In genomic region chr2:20959906-20960667, GRCm38 (mm10) we compare ENCODE assay signal across 14 mouse cellular contexts. TPM values are rescaled to one million over a fixed set of nuclear protein-coding genes. Genes with fewer than 3 reads are reported as not detected.
DNase-seq lines count a peak whose midpoint lies in the region; ATAC-seq and TF ChIP-seq lines count a peak whose summit lies in the region.
"Had no signal": no experiment of that assay in that cellular context is flagged by ENCODE, and none has a peak within 500 bp of the region (broad histone marks: within the 10 kb centered on the region; RNA-seq: fewer than 3 reads in every experiment).

No protein-coding gene starts in this region.

- H3K4me2 ChIP-seq in midbrain, embryonic 12.5 days (replicated peaks), result peak overlapping the region; percentile 11; the same call in 1 of the 2 replicates
- no peak overlapping the region for H3K4me2 ChIP-seq in midbrain, postnatal 0 days (ENCODE audit: low read depth, low read length, poor library complexity, severe bottlenecking)
- H3K4me2 ChIP-seq in hindbrain, postnatal 0 days (ENCODE audit: low read depth, low read length), result peak overlapping the region; percentile 48
- H3K4me2 ChIP-seq: kidney, embryonic 15.5 days; lung, embryonic 15.5 days had no signal

- no peak overlapping the region for H3K27ac ChIP-seq in midbrain, embryonic 12.5 days (replicated peaks)
- no peak overlapping the region for H3K27ac ChIP-seq in midbrain, postnatal 0 days (ENCODE audit: low read depth, low read length)
- H3K27ac ChIP-seq in hindbrain, postnatal 0 days, result no peak overlapping the region
- H3K27ac ChIP-seq: kidney, embryonic 15.5 days; lung, embryonic 15.5 days had no signal

- ATAC-seq in midbrain, embryonic 12.5 days (ENCODE audit: low FRiP score, low read depth), result no peak
- ATAC-seq in midbrain, postnatal 0 days (ENCODE audit: low FRiP score), result no peak
- no peak for ATAC-seq in hindbrain, postnatal 0 days

- no peaks in the 10 kb centered on the region for H3K9me3 ChIP-seq in midbrain, embryonic 12.5 days
- no peaks in the 10 kb centered on the region for H3K9me3 ChIP-seq in midbrain, postnatal 0 days (ENCODE audit: low read length)
- no peaks in the 10 kb centered on the region for H3K9me3 ChIP-seq in hindbrain, postnatal 0 days (ENCODE audit: low read length)
- H3K9me3 ChIP-seq: kidney, embryonic 15.5 days; lung, embryonic 15.5 days had no signal

- DNase-seq in cerebellum, adult 9-10 months, result peak; percentile 59
- no peak for DNase-seq in cerebellum, adult 11-12 months
- no peak for DNase-seq in midbrain, postnatal 0 days (ENCODE audit: low spot score)
- DNase-seq in hindbrain, postnatal 0 days (ENCODE audit: low spot score), result no peak
- no peak for DNase-seq in kidney, adult 9 months
- DNase-seq in urinary bladder, postnatal 10 days (ENCODE audit: low spot score), result no peak
- no peak for DNase-seq in right cerebral cortex, postnatal 4 days
- DNase-seq: embryo, embryonic 11 days; liver; right cerebral cortex, postnatal 25 days; thymus, adult 2 months had no signal

- no peak for TF ChIP-seq CTCF in midbrain, postnatal 0 days (IDR thresholded peaks at IDR 0.05)
- no peak for TF ChIP-seq CTCF in hindbrain, postnatal 0 days (IDR thresholded peaks at IDR 0.05; ENCODE audit: low read depth)

- 76% methylated on average over 9 of the region's 9 CpGs for WGBS in midbrain, embryonic 12.5 days
- 60% methylated on average over 9 of the region's 9 CpGs for WGBS in midbrain, postnatal 0 days
- WGBS in hindbrain, postnatal 0 days, result 52% methylated on average over 9 of the region's 9 CpGs

- H3K36me3 ChIP-seq in midbrain, embryonic 12.5 days, result no peaks in the 10 kb centered on the region; the same call in 1 of the 2 replicates
- no peaks in the 10 kb centered on the region for H3K36me3 ChIP-seq in midbrain, postnatal 0 days (ENCODE audit: insufficient read depth, low read length)
- H3K36me3 ChIP-seq in hindbrain, postnatal 0 days (ENCODE audit: insufficient read depth, low read length), result no peaks in the 10 kb centered on the region
- H3K36me3 ChIP-seq: kidney, embryonic 15.5 days; lung, embryonic 15.5 days had no signal

- no peak overlapping the region for H3K9ac ChIP-seq in midbrain, embryonic 12.5 days (replicated peaks)
- H3K9ac ChIP-seq in midbrain, postnatal 0 days (replicated peaks; ENCODE audit: low read length, poor library complexity, severe bottlenecking), result no peak overlapping the region
- H3K9ac ChIP-seq in hindbrain, postnatal 0 days (replicated peaks; ENCODE audit: low read length), result peak overlapping the region; percentile 33; the same call in 1 of the 2 replicates
- H3K9ac ChIP-seq: kidney, embryonic 15.5 days; lung, embryonic 15.5 days had no signal

- H3K4me1 ChIP-seq in midbrain, embryonic 12.5 days, result peaks cover 72% of the 10 kb centered on the region
- H3K4me1 ChIP-seq in midbrain, postnatal 0 days (ENCODE audit: insufficient read depth, low read length), result peaks cover 38% of the 10 kb centered on the region
- peaks cover 38% of the 10 kb centered on the region for H3K4me1 ChIP-seq in hindbrain, postnatal 0 days (ENCODE audit: insufficient read depth, low read length)

- no peak overlapping the region for H3K4me3 ChIP-seq in midbrain, embryonic 12.5 days
- no peak overlapping the region for H3K4me3 ChIP-seq in midbrain, postnatal 0 days (ENCODE audit: low read depth, low read length)
- H3K4me3 ChIP-seq in hindbrain, postnatal 0 days (ENCODE audit: low read length), result no peak overlapping the region
- H3K4me3 ChIP-seq: kidney, embryonic 15.5 days; lung, embryonic 15.5 days had no signal

- H3K27me3 ChIP-seq in midbrain, embryonic 12.5 days, result no peaks in the 10 kb centered on the region
- H3K27me3 ChIP-seq in midbrain, postnatal 0 days (ENCODE audit: insufficient read depth, low read length), result no peaks in the 10 kb centered on the region
- no peaks in the 10 kb centered on the region for H3K27me3 ChIP-seq in hindbrain, postnatal 0 days (ENCODE audit: insufficient read depth, low read length)
- H3K27me3 ChIP-seq: kidney, embryonic 15.5 days; lung, embryonic 15.5 days had no signal

RNA-seq across cellular contexts. Expression of gene Arhgap21, which starts 8.6 kb away (rescaled TPM):
- 67.8 and 75.0 TPM in 2 replicates for polyA plus RNA-seq in midbrain, embryonic 12.5 days (2016; fragmentation: Nextera tagmentation; extraction: Ambion mirVana)
- total RNA-seq in midbrain, postnatal 0 days (2014; rRNA removed), result 81.8 and 108 TPM in 2 replicates
- 24.2 and 31.6 TPM in 2 replicates for polyA plus RNA-seq in midbrain, postnatal 0 days (2015; fragmentation: Nextera tagmentation; extraction: Ambion mirVana)
- 65.8 and 76.4 TPM in 2 replicates for total RNA-seq in hindbrain, postnatal 0 days (2014; rRNA removed)
- polyA plus RNA-seq in hindbrain, postnatal 0 days (2015; fragmentation: Nextera tagmentation; extraction: Ambion mirVana), result 26.6 and 27.7 TPM in 2 replicates
